Mouse (Mus musculus): ENCODE measurements around the gene Kazald1. TPM values are rescaled to one million over a fixed set of nuclear protein-coding genes. Genes with fewer than 3 reads are reported as not detected.

Gene Kazald1
- total RNA-seq, 2 experiments from 2014 or later, result 0.94 to 1.6 TPM

Other genes with a start within 250 kb of the Kazald1 start
- 10 to 100 TPM; 30.8 to 34.0 TPM for gene Slf2, start 144.1 kb upstream of the Kazald1 start, total RNA-seq (2021)
- 10 to 100 TPM; 40.1 to 46.0 TPM for gene Sema4g, start 86.1 kb upstream of the Kazald1 start, total RNA-seq (2021)
- 10 to 100 TPM; 14.7 to 15.2 TPM for gene Twnk, start 69.6 kb upstream of the Kazald1 start, total RNA-seq (2021)
- 10 to 100 TPM; 46.2 to 47.5 TPM for gene Mrpl43, start 68.8 kb upstream of the Kazald1 start, total RNA-seq (2021)
- 10 to 100 TPM; 24.0 to 24.6 TPM for gene Lzts2, start 60.8 kb upstream of the Kazald1 start, total RNA-seq (2021)
- 1 to 10 TPM; 2.1 to 2.3 TPM for gene Pdzd7, start 29.5 kb upstream of the Kazald1 start, total RNA-seq (2021)
- 100 to 1,000 TPM; 113 to 117 TPM for gene Sfxn3, start 27.7 kb upstream of the Kazald1 start, total RNA-seq (2021)
- not detected for gene Tlx1, start 75.4 kb downstream of the Kazald1 start, total RNA-seq (2021)
- gene Lbx1, start 160.6 kb downstream of the Kazald1 start, total RNA-seq (2021), result not detected